Mouse (Mus musculus) hindbrain, embryonic 12.5 days (tissue): Measurements from ENCODE around the gene Zfp354c. TPM values are rescaled to one million over a fixed set of nuclear protein-coding genes. Genes with fewer than 3 reads are reported as not detected.

Source experiments
- ATAC-seq: fragments of 200-750 bp; cut with Nextera tagmentation; 2 replicates; pipeline ENCODE4 v1.8.0; 2017; ENCODE audit warnings: moderate TSS enrichment; ENCODE audit not compliant: low FRiP score
- H3K27ac ChIP-seq: fragments of 300-500 bp; sonication (generic); 2 replicates; pipeline ENCODE4 v1.5.1; 2016; ENCODE audit warnings: mild to moderate bottlenecking
- H3K27me3 ChIP-seq: fragments of 300-500 bp; sonication (generic); 2 replicates; pipeline ENCODE4 v1.6.1; 2016; ENCODE audit warnings: mild to moderate bottlenecking
- H3K36me3 ChIP-seq: fragments of 300-500 bp; sonication (generic); 2 replicates; pipeline ENCODE4 v1.6.1; 2016; ENCODE audit warnings: mild to moderate bottlenecking
- H3K4me1 ChIP-seq: fragments of 300-500 bp; sonication (generic); 2 replicates; pipeline ENCODE4 v1.6.1; 2016
- H3K4me2 ChIP-seq: fragments of 300-500 bp; sonication (generic); replicated peaks from 2 replicates; pipeline ENCODE4 v1.6.1; 2016; ENCODE audit warnings: mild to moderate bottlenecking
- H3K4me3 ChIP-seq: fragments of 300-500 bp; sonication (generic); 2 replicates; pipeline ENCODE4 v1.5.1; 2016; ENCODE audit warnings: mild to moderate bottlenecking
- H3K9ac ChIP-seq: fragments of 300-500 bp; sonication (generic); 2 replicates; pipeline ENCODE4 v1.6.1; 2016; ENCODE audit warnings: mild to moderate bottlenecking, moderate library complexity
- H3K9me3 ChIP-seq: fragments of 300-500 bp; sonication (generic); replicated peaks from 2 replicates; pipeline ENCODE4 v1.6.1; 2016; ENCODE audit warnings: mild to moderate bottlenecking
- WGBS: fragments of 180-500 bp; shearing (Covaris S2); methylation state at CpG from one replicate; pipeline ENCODE4 v1.1.7; 2016; 5-methylcytosine and 5-hydroxymethylcytosine counted together
- polyA plus RNA-seq: library from polyadenylated mRNA; unstranded; fragments of >200 nt; fragmentation: Nextera tagmentation; extraction: Ambion mirVana; gene quantifications from 2 replicates; pipeline ENCODE4 v1.2.1, GENCODE M21; 2016

Gene Zfp354c
- polyA plus RNA-seq: 51.8 and 59.3 TPM in 2 replicates

DNA sequence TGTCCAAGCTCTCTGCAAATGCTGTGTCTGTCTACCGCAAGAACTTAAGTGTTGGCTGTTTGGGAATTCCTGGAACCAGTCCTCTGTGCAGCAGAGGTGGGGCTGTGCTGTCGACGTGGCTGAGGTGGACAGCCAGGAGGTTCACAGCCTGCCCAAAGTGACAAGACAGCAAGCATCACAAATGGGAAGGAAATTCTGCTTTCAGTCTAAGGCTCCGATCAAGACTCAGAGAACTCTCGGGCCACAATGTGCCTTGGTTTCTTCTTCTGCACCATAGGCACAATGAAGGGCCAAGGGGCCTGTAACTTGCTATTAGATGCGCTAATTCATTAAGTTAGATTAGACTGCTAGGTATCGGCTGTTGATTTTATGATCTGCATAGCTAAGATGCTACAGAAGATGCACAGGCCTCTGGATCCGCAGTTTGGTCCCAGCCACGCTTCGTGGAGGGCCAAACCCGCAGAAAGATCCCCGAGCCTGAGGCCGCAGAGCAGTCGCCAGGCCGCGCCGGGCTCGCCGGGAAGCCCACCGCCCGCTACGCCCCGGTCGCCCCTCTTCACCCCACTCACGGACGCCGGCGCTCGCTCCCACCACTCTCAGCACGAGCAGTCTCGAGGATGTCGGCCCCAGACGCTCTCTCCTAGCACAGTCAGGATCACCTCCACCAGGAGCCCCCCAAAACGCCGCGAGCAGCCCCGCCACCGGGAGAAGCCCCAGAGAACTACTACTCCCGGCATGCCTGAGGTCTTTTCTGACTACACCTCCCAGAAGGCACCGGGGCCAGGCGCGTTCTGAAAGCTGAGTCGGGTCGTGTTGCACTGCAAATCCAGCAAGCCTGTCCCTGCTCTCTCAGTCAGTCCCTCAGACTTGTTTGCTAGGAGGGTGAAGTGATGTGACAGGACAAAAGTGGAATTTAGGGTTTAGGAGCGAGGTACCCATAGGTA lies at the start of gene Zfp354c:
Zfp354c (minus strand) TSS at position 715 of the 944 bp plus-strand sequence.
- peak within 1 kb of the TSS; percentile 70 for H3K4me3 ChIP-seq
- no peaks in the 10 kb centered on the region for H3K9me3 ChIP-seq
- ATAC-seq: peak; percentile 94
- peak within 1 kb of the TSS; percentile 82 for H3K9ac ChIP-seq
- 2% methylated on average over 45 of the region's 45 CpGs for WGBS
- H3K4me2 ChIP-seq: peak within 1 kb of the TSS; percentile 75
- peaks cover 31% of the 10 kb centered on the region for H3K36me3 ChIP-seq
- peak within 1 kb of the TSS; percentile 60 for H3K27ac ChIP-seq
- peaks cover 12% of the 10 kb centered on the region for H3K4me1 ChIP-seq
- H3K27me3 ChIP-seq: no peaks in the 10 kb centered on the region

DNA sequence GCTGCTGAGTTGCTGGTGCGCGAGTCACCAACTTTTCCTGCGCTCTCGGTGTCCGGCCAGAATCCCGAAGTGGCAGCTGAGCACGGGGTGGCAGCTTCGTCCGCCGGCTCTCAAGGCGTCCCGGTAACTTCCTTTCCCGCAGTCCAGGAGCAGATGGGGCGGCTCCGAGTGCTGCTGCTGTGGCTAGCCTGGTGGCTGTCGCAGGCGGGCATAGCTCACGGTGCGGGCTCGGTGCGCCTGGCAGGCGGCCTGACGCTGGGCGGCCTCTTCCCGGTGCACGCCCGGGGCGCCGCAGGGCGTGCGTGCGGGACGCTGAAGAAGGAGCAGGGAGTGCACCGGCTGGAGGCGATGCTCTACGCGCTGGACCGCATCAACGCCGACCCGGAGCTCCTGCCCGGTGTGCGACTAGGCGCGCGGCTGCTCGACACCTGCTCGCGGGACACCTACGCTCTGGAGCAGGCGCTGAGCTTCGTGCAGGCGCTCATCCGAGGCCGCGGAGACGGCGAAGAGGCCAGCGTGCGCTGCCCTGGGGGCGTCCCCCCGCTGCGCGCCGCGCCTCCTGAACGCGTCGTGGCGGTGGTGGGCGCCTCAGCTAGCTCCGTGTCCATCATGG lies 23.6 kb upstream of the Zfp354c start:
- Histone ChIP-seq H3K4me2 (peak overlapping the region; percentile 93), H3K4me3 (peak overlapping the region; percentile 47), H3K4me1 (peaks cover 16% of the 10 kb centered on the region), H3K36me3 (no peaks in the 10 kb centered on the region), H3K27me3 (peaks cover 65% of the 10 kb centered on the region), H3K9ac (peak overlapping the region; percentile 51), H3K27ac (no peak overlapping the region), H3K9me3 (peaks cover 7% of the 10 kb centered on the region; the same call in 1 of the 2 replicates)
- ATAC-seq: no peak
- WGBS: under 1% methylated on average over 72 of the region's 72 CpGs

DNA sequence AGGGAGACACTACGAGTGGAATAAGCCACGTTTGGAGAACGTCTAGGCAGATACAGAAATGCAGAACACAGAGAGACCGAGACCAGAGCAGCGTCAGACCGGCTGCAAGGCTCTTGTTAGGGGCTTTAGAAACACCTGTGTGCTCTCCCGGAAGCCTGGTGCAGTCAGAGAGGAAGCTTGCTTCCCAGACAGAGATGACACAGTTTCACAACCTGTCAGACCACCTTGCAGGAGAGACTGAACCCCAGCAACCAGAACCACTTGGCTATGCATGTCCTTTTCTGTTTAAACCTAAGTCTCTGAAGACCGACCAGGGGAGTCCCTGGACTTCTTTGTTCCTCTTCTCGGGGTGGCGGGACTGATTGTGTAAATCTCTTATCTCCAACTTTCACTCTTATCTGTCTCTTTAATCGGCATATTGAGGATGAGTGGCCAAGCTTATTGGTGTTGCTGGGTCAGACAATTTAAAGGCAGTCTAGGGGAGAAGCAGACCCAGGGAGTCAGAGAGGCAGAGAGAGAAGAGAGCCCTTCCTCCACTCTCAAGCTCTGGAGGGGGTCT lies 22.7 kb upstream of the Zfp354c start, which contains the start of gene Grm6:
Grm6 (plus strand) TSS at position 509 of the 559 bp plus-strand sequence.
- Histone ChIP-seq H3K4me2 (peak within 1 kb of the TSS; percentile 93), H3K4me1 (peaks cover 16% of the 10 kb centered on the region), H3K27ac (no peak within 1 kb of the TSS), H3K36me3 (no peaks in the 10 kb centered on the region), H3K27me3 (peaks cover 67% of the 10 kb centered on the region), H3K9ac (peak within 1 kb of the TSS; percentile 51), H3K9me3 (peaks cover 7% of the 10 kb centered on the region; the same call in 1 of the 2 replicates), H3K4me3 (peak within 1 kb of the TSS; percentile 47)
- no peak for ATAC-seq
- 2% methylated on average over 11 of the region's 11 CpGs for WGBS

DNA sequence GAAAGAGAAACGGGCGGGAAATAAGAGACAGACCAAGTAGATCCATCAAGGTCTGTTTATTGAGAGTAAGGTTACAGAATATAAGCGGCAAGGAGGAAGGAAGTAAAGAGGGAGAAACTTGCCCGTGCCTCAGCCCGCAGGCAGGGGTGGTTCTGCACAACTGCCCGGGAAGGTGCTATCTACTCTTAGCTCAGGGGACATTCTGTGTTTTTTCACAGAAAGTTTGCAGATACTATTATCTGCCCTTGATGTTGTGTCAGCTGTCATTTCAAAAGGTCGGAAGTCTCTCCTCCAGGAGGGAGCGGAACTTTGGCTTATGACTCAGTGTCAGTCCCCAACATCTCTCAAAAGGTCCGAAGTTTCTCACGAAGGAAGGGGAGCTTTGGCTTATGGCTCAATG lies 21.8 kb upstream of the Zfp354c start:
- ATAC-seq: no peak
- Histone ChIP-seq H3K9ac (no peak overlapping the region), H3K27me3 (peaks cover 67% of the 10 kb centered on the region), H3K36me3 (no peaks in the 10 kb centered on the region), H3K4me2 (no peak overlapping the region), H3K4me3 (no peak overlapping the region), H3K27ac (no peak overlapping the region), H3K4me1 (peaks cover 16% of the 10 kb centered on the region), H3K9me3 (peaks cover 7% of the 10 kb centered on the region; the same call in 1 of the 2 replicates)
- WGBS: 11% methylated on average over 10 of the region's 10 CpGs

DNA sequence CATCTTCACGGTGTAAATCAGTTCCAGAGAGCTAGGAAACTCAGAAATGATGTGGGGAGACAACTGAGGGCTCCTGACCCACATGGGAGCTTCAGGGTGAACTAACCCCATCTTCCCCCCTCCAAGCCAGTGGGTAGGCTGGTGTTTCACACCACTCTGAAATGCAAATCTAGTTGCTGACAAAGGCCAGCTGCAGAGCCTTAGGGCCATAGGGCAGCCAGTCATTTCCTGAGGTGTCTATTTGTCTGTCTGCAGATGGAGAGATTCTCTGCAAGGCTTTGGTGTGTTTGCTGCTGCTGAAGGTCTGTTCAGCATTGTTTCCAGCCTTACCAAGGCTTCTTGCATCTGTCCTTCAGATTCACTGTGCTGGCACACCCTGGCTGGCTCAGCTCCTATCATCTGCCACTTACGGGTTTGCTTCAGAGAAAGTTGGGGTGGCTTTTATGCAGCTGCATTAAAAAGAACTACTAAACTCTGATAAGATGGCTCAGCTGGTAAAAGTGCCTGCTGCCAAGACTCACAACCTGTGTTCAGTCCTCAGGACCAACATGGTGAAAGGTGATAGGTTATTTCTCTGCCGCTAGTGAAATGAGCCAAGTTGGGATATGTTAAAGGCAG lies 21.1 kb upstream of the Zfp354c start:
- H3K9me3 ChIP-seq: peaks cover 7% of the 10 kb centered on the region; the same call in 1 of the 2 replicates
- H3K4me1 ChIP-seq: peaks cover 16% of the 10 kb centered on the region
- H3K9ac ChIP-seq: no peak overlapping the region
- H3K4me3 ChIP-seq: no peak overlapping the region
- no peak for ATAC-seq
- WGBS: 42% methylated on average over 3 of the region's 3 CpGs
- H3K27ac ChIP-seq: no peak overlapping the region
- H3K4me2 ChIP-seq: no peak overlapping the region
- H3K27me3 ChIP-seq: peaks cover 67% of the 10 kb centered on the region
- no peaks in the 10 kb centered on the region for H3K36me3 ChIP-seq

DNA sequence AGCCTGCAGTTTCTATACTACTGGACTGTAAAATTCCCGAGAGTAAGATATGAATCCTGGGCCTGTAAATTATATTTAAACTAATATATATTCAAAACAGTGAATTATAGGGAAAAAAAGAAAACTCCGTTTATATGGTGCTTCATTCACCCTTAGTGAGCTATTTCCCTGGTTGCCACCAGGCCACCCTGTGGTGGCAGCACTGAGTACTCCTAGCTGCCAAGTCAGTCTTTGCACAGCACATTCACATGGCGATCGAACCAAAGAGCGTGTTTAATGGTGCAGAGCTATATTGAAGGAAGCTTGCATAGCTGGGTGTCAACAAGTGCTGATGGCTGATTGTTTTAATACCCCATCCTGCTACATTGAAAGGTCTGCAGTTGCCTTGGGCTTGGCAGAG lies 19.5 kb upstream of the Zfp354c start:
- ATAC-seq: no peak
- H3K36me3 ChIP-seq: no peaks in the 10 kb centered on the region
- H3K27me3 ChIP-seq: peaks cover 52% of the 10 kb centered on the region
- H3K4me1 ChIP-seq: peaks cover 16% of the 10 kb centered on the region
- H3K4me2 ChIP-seq: no peak overlapping the region
- H3K9me3 ChIP-seq: peaks cover 7% of the 10 kb centered on the region; the same call in 1 of the 2 replicates
- no peak overlapping the region for H3K27ac ChIP-seq
- 72% methylated on average over 5 of the region's 5 CpGs for WGBS
- no peak overlapping the region for H3K9ac ChIP-seq
- no peak overlapping the region for H3K4me3 ChIP-seq

DNA sequence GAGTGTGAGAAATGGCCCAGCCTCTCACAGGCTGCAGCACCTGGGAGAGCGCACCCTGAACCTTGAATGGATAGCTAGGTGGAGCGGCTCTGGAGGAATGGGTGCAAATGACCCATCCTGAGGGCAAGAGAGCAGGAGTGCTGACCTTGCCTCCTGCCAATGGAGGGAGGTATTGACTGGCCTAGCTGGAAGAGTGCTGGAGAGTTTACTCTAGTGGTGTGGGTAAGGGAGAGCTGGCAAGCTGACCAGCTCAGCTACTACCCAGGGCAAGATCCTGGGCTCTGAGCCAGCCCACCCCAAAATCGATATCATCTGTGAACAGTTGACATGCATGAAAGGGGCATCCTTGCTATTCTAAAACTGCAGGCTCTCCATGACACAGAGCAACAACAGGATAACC lies 18.4 kb upstream of the Zfp354c start:
- no peak for ATAC-seq
- WGBS: 93% methylated on average over 3 of the region's 3 CpGs
- H3K4me3 ChIP-seq: no peak overlapping the region
- no peak overlapping the region for H3K9ac ChIP-seq
- H3K9me3 ChIP-seq: peaks cover 7% of the 10 kb centered on the region; the same call in 1 of the 2 replicates
- no peak overlapping the region for H3K4me2 ChIP-seq
- no peaks in the 10 kb centered on the region for H3K36me3 ChIP-seq
- H3K27me3 ChIP-seq: peaks cover 41% of the 10 kb centered on the region
- H3K27ac ChIP-seq: no peak overlapping the region
- peaks cover 11% of the 10 kb centered on the region for H3K4me1 ChIP-seq

DNA sequence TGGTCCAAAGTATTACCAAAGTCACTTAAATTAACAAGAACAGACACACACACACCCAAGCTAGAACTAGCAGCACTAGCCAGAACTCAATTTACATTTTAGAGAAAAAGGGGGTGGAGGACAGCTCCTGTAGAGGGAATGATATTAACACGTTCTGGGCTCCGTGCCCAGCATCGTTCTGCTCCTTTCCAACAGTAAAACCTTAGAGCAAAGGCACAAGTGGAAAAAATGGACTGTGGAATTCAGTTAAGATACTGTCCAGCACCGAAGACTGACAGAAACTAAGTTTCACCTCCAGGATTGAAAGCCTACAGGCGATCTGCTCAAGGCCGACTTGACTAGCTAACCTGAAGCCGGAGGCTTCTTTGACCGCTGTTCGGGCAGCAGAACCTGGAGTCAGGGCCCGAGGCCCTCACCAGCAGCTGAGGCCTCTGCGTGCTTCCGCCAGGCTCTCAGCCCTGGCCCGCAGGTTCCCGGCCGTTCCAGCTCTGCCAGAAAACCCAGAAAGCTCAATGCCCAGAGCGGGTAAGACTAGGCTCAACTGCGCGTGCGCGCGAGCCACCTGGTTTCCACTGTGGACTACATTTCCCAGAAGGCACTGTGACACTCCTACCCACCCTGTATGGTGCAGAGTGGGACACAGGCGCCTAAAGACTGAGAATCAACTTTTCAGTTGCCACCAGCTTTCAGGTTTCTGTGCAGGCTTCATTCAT lies 13.7 kb upstream of the Zfp354c start, which contains the start of gene Zfp879:
Zfp879 (minus strand) TSS at position 530 of the 713 bp plus-strand sequence.
- Histone ChIP-seq H3K9ac (peak within 1 kb of the TSS; percentile 52; the same call in 1 of the 2 replicates), H3K4me3 (peak within 1 kb of the TSS; percentile 38), H3K36me3 (no peaks in the 10 kb centered on the region), H3K4me1 (peaks cover 10% of the 10 kb centered on the region; the same call in 1 of the 2 replicates), H3K27me3 (0 out of 2 replicates have a peak, but pooled peaks cover 2% of the 10 kb centered on the region), H3K27ac (peak within 1 kb of the TSS; percentile 64; the same call in 1 of the 2 replicates), H3K9me3 (no peaks in the 10 kb centered on the region), H3K4me2 (peak within 1 kb of the TSS; percentile 56)
- ATAC-seq: peak; percentile 96
- 25% methylated on average over 22 of the region's 22 CpGs for WGBS

DNA sequence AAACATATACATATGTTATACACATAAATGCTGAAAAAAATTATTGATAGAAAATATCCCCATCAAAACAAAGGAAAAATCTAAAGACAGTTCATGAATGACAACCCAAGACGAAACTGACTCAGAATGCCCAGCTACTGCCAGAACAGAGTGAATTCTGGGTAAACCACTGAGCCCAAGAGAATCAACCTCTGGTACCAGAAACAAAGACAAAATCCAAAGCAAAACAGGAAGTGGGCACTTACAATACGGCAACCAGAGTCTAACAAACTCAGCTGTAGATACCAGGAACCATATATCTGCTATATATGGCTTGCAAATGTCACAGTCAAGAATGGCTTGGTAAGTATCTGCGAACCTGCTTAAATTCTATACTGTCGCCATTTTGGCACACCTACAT lies 8.2 kb upstream of the Zfp354c start:
- Histone ChIP-seq H3K9me3 (peaks cover 9% of the 10 kb centered on the region; the same call in 1 of the 2 replicates), H3K27ac (no peak overlapping the region)
- ATAC-seq: no peak

DNA sequence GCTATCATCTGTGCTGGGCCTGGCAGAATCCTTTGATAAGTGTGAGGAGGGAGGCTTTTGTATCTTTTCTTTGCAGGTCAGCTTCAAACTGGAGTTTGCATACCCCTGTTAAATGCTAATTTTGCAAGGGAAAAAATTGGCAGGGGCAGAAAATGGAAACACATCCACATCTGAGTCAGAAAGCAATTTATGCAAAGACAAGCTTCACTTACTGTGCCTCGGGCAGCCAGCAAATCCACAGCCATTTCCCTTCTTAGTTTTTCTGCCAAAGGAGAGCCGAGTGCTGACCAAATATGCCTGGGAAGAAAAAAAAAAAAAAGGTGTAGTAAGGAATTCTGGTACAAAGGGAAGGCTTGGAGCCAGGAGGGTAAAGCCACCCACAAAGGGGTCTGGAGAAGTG lies 1.3 kb downstream of the Zfp354c start:
- peak overlapping the region; percentile 82 for H3K9ac ChIP-seq
- no peak for ATAC-seq

More for the DNA sequence above, 8.2 kb upstream of the Zfp354c start:
- no peaks in the 10 kb centered on the region for H3K27me3 ChIP-seq
- H3K4me1 ChIP-seq: 0 out of 2 replicates have a peak, but pooled peaks cover 5% of the 10 kb centered on the region
- no peak overlapping the region for H3K9ac ChIP-seq
- H3K4me3 ChIP-seq: no peak overlapping the region
- WGBS: 92% methylated on average over 4 of the region's 4 CpGs
- H3K36me3 ChIP-seq: peaks cover 14% of the 10 kb centered on the region
- H3K4me2 ChIP-seq: no peak overlapping the region

DNA sequence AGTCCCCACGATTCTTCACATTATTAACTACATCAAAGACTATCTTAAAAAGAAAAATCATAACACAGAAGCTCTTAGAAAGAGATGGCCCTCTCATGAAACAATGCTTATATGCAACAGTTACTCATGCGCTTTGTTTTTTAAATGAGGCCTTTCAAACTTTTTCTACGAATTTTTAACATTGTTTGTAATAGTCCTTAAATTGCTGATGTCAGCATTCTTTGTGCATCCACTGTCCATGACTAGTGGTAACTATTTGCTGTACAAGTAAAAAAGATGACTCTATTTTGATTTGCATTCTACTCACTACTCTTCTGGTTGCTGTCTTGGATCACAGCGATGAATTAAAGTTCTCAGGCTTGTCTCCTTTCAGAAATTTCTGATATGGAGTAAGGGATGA lies 13.3 kb downstream of the Zfp354c start:
- no peaks in the 10 kb centered on the region for H3K27me3 ChIP-seq
- no peak overlapping the region for H3K9ac ChIP-seq
- ATAC-seq: no peak
- peaks cover 56% of the 10 kb centered on the region for H3K9me3 ChIP-seq
- no peak overlapping the region for H3K27ac ChIP-seq
- H3K4me1 ChIP-seq: no peaks in the 10 kb centered on the region
- 96% methylated on average over 4 of the region's 4 CpGs for WGBS
- H3K4me3 ChIP-seq: no peak overlapping the region
- peaks cover 92% of the 10 kb centered on the region for H3K36me3 ChIP-seq
- no peak overlapping the region for H3K4me2 ChIP-seq

More for the DNA sequence above, 1.3 kb downstream of the Zfp354c start:
- 70% methylated on average over 2 of the region's 2 CpGs for WGBS
- H3K4me2 ChIP-seq: peak overlapping the region; percentile 75
- peaks cover 12% of the 10 kb centered on the region for H3K4me1 ChIP-seq
- peak overlapping the region; percentile 70 for H3K4me3 ChIP-seq
- no peaks in the 10 kb centered on the region for H3K27me3 ChIP-seq
- H3K36me3 ChIP-seq: peaks cover 40% of the 10 kb centered on the region
- H3K9me3 ChIP-seq: no peaks in the 10 kb centered on the region
- no peak overlapping the region for H3K27ac ChIP-seq
